Mouse (Mus musculus): ENCODE data around the gene Gnb5. TPM values are rescaled to one million over a fixed set of nuclear protein-coding genes. Genes with fewer than 3 reads are reported as not detected.

Gnb5 gene
- polyA plus RNA-seq, 1 experiment from 2014 or later, result 31.9 TPM

GRCm38 (mm10) chr9:75375606-75376005 lies 69.5 kb downstream of the Gnb5 start:
- Histone ChIP-seq H3K4me1 (ENCODE audit: control insufficient read depth, insufficient read depth, low read length) (no peaks in the 10 kb centered on the region), H3K4me2 (replicated peaks; ENCODE audit: low read depth, low read length) (no peak overlapping the region), H3K4me3 (ENCODE audit: low read depth, low read length) (no peak overlapping the region), H3K36me3 (ENCODE audit: control insufficient read depth, insufficient read depth, low read length) (no peaks in the 10 kb centered on the region), H3K9me3 (ENCODE audit: control insufficient read depth, low read depth, low read length) (no peaks in the 10 kb centered on the region), H3K9ac (replicated peaks; ENCODE audit: low read depth, low read length) (no peak overlapping the region), H3K27ac (ENCODE audit: low read length) (no peak overlapping the region), H3K27me3 (ENCODE audit: control insufficient read depth, insufficient read depth, low read length) (no peaks in the 10 kb centered on the region)
- ATAC-seq (ENCODE audit: insufficient number of reproducible peaks, insufficient read depth, low FRiP score, low read depth), result no peak
- WGBS, result 97% methylated on average over 9 of the region's 9 CpGs

GRCm38 (mm10) chr9:75376428-75376827 lies 70.3 kb downstream of the Gnb5 start:
- H3K4me3 ChIP-seq (ENCODE audit: low read depth, low read length), result no peak overlapping the region
- H3K36me3 ChIP-seq (ENCODE audit: control insufficient read depth, insufficient read depth, low read length), result no peaks in the 10 kb centered on the region
- no peak overlapping the region for H3K4me2 ChIP-seq (replicated peaks; ENCODE audit: low read depth, low read length)
- H3K9ac ChIP-seq (replicated peaks; ENCODE audit: low read depth, low read length), result no peak overlapping the region
- H3K9me3 ChIP-seq (ENCODE audit: control insufficient read depth, low read depth, low read length), result no peaks in the 10 kb centered on the region
- H3K27ac ChIP-seq (ENCODE audit: low read length), result no peak overlapping the region
- H3K27me3 ChIP-seq (ENCODE audit: control insufficient read depth, insufficient read depth, low read length), result no peaks in the 10 kb centered on the region
- no peak for ATAC-seq (ENCODE audit: insufficient number of reproducible peaks, insufficient read depth, low FRiP score, low read depth)
- WGBS, result 67% methylated on average over 1 of the region's 1 CpGs
- no peaks in the 10 kb centered on the region for H3K4me1 ChIP-seq (ENCODE audit: control insufficient read depth, insufficient read depth, low read length)

GRCm38 (mm10) chr9:75378774-75379173 lies 72.7 kb downstream of the Gnb5 start:
- Histone ChIP-seq H3K4me3 (ENCODE audit: low read depth, low read length) (no peak overlapping the region), H3K27me3 (ENCODE audit: control insufficient read depth, insufficient read depth, low read length) (no peaks in the 10 kb centered on the region), H3K27ac (ENCODE audit: low read length) (no peak overlapping the region), H3K9me3 (ENCODE audit: control insufficient read depth, low read depth, low read length) (no peaks in the 10 kb centered on the region), H3K36me3 (ENCODE audit: control insufficient read depth, insufficient read depth, low read length) (no peaks in the 10 kb centered on the region), H3K4me1 (ENCODE audit: control insufficient read depth, insufficient read depth, low read length) (no peaks in the 10 kb centered on the region), H3K4me2 (replicated peaks; ENCODE audit: low read depth, low read length) (no peak overlapping the region), H3K9ac (replicated peaks; ENCODE audit: low read depth, low read length) (no peak overlapping the region)
- no peak for ATAC-seq (ENCODE audit: insufficient number of reproducible peaks, insufficient read depth, low FRiP score, low read depth)
- 72% methylated on average over 2 of the region's 2 CpGs for WGBS

GRCm38 (mm10) chr9:75382825-75383224 lies 76.7 kb downstream of the Gnb5 start:
- H3K9me3 ChIP-seq (ENCODE audit: control insufficient read depth, low read depth, low read length), result no peaks in the 10 kb centered on the region
- 87% methylated on average over 14 of the region's 14 CpGs for WGBS
- H3K4me2 ChIP-seq (replicated peaks; ENCODE audit: low read depth, low read length), result no peak overlapping the region

GRCm38 (mm10) chr9:75383785-75384184 lies 77.7 kb downstream of the Gnb5 start:
- H3K27ac ChIP-seq (ENCODE audit: low read length), result no peak overlapping the region
- no peak overlapping the region for H3K9ac ChIP-seq (replicated peaks; ENCODE audit: low read depth, low read length)
- ATAC-seq (ENCODE audit: insufficient number of reproducible peaks, insufficient read depth, low FRiP score, low read depth), result no peak
- no peaks in the 10 kb centered on the region for H3K9me3 ChIP-seq (ENCODE audit: control insufficient read depth, low read depth, low read length)
- no peaks in the 10 kb centered on the region for H3K27me3 ChIP-seq (ENCODE audit: control insufficient read depth, insufficient read depth, low read length)
- H3K36me3 ChIP-seq (ENCODE audit: control insufficient read depth, insufficient read depth, low read length), result peaks cover 9% of the 10 kb centered on the region
- H3K4me2 ChIP-seq (replicated peaks; ENCODE audit: low read depth, low read length), result no peak overlapping the region
- 78% methylated on average over 9 of the region's 9 CpGs for WGBS
- no peak overlapping the region for H3K4me3 ChIP-seq (ENCODE audit: low read depth, low read length)
- no peaks in the 10 kb centered on the region for H3K4me1 ChIP-seq (ENCODE audit: control insufficient read depth, insufficient read depth, low read length)

More at GRCm38 (mm10) chr9:75382825-75383224, 76.7 kb downstream of the Gnb5 start:
- Histone ChIP-seq H3K27me3 (ENCODE audit: control insufficient read depth, insufficient read depth, low read length) (no peaks in the 10 kb centered on the region), H3K36me3 (ENCODE audit: control insufficient read depth, insufficient read depth, low read length) (peaks cover 4% of the 10 kb centered on the region), H3K9ac (replicated peaks; ENCODE audit: low read depth, low read length) (no peak overlapping the region), H3K27ac (ENCODE audit: low read length) (no peak overlapping the region), H3K4me1 (ENCODE audit: control insufficient read depth, insufficient read depth, low read length) (no peaks in the 10 kb centered on the region), H3K4me3 (ENCODE audit: low read depth, low read length) (no peak overlapping the region)
- ATAC-seq (ENCODE audit: insufficient number of reproducible peaks, insufficient read depth, low FRiP score, low read depth), result no peak

GRCm38 (mm10) chr9:75384337-75384962 lies 78.4 kb downstream of the Gnb5 start:
- Histone ChIP-seq H3K4me1 (ENCODE audit: control insufficient read depth, insufficient read depth, low read length) (no peaks in the 10 kb centered on the region), H3K4me3 (ENCODE audit: low read depth, low read length) (no peak overlapping the region), H3K9me3 (ENCODE audit: control insufficient read depth, low read depth, low read length) (no peaks in the 10 kb centered on the region), H3K27me3 (ENCODE audit: control insufficient read depth, insufficient read depth, low read length) (no peaks in the 10 kb centered on the region), H3K4me2 (replicated peaks; ENCODE audit: low read depth, low read length) (no peak overlapping the region), H3K27ac (ENCODE audit: low read length) (no peak overlapping the region), H3K9ac (replicated peaks; ENCODE audit: low read depth, low read length) (no peak overlapping the region), H3K36me3 (ENCODE audit: control insufficient read depth, insufficient read depth, low read length) (peaks cover 16% of the 10 kb centered on the region)
- 69% methylated on average over 3 of the region's 3 CpGs for WGBS
- ATAC-seq (ENCODE audit: insufficient number of reproducible peaks, insufficient read depth, low FRiP score, low read depth), result no peak

- no peak overlapping the region for H3K4me3 ChIP-seq (ENCODE audit: low read depth, low read length)
- H3K27ac ChIP-seq (ENCODE audit: low read length), result no peak overlapping the region
- H3K4me1 ChIP-seq (ENCODE audit: control insufficient read depth, insufficient read depth, low read length), result no peaks in the 10 kb centered on the region
- H3K9ac ChIP-seq (replicated peaks; ENCODE audit: low read depth, low read length), result no peak overlapping the region
- no peak overlapping the region for H3K4me2 ChIP-seq (replicated peaks; ENCODE audit: low read depth, low read length)
- no peaks in the 10 kb centered on the region for H3K9me3 ChIP-seq (ENCODE audit: control insufficient read depth, low read depth, low read length)
- no peak for ATAC-seq (ENCODE audit: insufficient number of reproducible peaks, insufficient read depth, low FRiP score, low read depth)
- H3K27me3 ChIP-seq (ENCODE audit: control insufficient read depth, insufficient read depth, low read length), result no peaks in the 10 kb centered on the region
- H3K36me3 ChIP-seq (ENCODE audit: control insufficient read depth, insufficient read depth, low read length), result peaks cover 22% of the 10 kb centered on the region
- 86% methylated on average over 9 of the region's 9 CpGs for WGBS
Observed at GRCm38 (mm10) chr9:75385218-75385974, 79.3 kb downstream of the Gnb5 start.

- Histone ChIP-seq H3K9ac (replicated peaks; ENCODE audit: low read depth, low read length) (no peak overlapping the region), H3K4me1 (ENCODE audit: control insufficient read depth, insufficient read depth, low read length) (no peaks in the 10 kb centered on the region), H3K4me3 (ENCODE audit: low read depth, low read length) (no peak overlapping the region), H3K36me3 (ENCODE audit: control insufficient read depth, insufficient read depth, low read length) (peaks cover 83% of the 10 kb centered on the region), H3K9me3 (ENCODE audit: control insufficient read depth, low read depth, low read length) (no peaks in the 10 kb centered on the region), H3K27ac (ENCODE audit: low read length) (no peak overlapping the region), H3K4me2 (replicated peaks; ENCODE audit: low read depth, low read length) (no peak overlapping the region), H3K27me3 (ENCODE audit: control insufficient read depth, insufficient read depth, low read length) (no peaks in the 10 kb centered on the region)
- WGBS, result 72% methylated on average over 12 of the region's 12 CpGs
- no peak for ATAC-seq (ENCODE audit: insufficient number of reproducible peaks, insufficient read depth, low FRiP score, low read depth)
Observed at GRCm38 (mm10) chr9:75393251-75393650, 87.2 kb downstream of the Gnb5 start.

Data from stomach, embryonic 14.5 days (tissue).